Mouse (Mus musculus): ENCODE data around the gene Thap2.

Gene Thap2

DNA sequence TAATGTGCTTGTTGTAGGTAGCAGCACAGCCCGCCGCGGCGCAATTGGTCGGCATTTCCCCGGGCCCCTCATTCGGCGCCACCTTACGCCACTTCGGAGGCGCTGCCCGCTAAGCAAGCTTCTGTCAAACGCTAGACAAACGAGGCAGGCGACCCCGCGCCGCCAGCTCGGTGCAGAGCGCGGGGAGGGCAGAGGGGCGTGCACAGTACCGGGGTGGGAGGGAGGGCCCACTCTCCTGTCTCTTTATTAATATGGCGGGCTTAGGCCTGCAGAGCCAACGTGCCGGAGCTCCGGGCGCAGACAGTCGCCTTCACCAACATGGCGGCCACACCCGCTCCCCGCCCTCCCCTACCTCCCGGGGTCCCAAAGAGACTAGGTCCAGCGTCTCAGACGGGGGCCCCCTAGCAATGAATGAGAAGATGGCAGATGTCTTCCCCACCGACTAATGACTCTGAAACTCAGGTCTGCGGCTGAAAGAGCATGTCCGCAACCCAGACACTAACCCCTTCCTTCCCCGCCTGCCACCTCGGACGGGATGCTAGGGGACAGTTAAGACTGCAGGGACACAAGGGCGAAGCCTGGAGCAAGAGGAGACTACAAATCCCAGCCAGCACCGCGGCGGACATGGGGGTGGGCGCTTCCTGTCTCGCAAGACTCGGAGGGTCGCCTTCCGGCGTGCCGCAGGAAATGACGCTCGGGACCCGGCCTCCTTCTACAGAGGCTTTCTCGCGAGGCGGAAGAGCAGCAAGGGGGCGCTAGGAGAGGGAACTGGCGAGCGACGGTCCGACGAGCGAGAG lies at the start of gene Thap2, which contains the start of gene Zfc3h1:
Gene Thap2 (minus strand): TSS at position 223 of the 797 bp plus-strand sequence.
Gene Zfc3h1 (plus strand): TSS at position 739 of the 797 bp plus-strand sequence.
- DNase-seq (ENCODE audit: low spot score): peak; percentile 99

DNA sequence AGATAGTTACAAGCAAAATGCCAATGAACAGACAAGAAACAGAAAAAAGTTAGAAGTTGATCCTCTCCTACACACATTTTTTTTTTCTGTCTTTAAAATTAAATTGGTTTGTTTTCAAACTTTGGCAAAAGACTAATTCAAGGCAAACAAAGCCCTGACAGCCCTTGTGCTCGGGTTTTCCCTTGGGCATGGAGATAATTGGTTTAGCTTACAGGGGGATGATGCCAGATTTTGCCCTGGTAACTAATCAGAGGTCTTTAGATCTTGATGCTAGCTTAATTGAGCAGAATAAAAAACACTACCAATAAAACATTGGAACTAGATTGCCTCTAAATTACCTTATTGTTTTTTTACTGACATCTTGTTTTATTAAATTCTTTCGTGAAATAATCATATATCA lies 41.1 kb upstream of the Thap2 start:
- DNase-seq (ENCODE audit: low spot score): no peak

DNA sequence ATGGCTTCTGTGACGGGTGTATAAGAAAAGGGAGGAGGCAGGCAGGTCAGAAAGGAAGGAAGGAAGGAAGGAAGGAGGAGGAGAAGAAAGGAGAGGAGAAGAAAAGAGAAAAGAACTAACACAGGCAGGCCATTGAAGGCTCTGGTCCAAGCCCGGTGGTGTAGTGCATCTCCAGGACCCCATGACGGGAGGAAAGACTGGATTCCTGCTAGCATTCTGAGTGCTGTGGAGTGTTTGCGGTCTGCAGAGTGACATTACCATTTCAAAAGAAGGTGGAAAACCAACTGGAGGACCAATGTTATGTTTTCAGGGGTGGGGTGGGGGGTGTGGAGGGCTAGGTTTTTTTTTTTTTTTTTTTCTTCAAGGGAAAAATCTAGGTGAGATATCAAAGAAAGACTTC lies 37.7 kb upstream of the Thap2 start:
- no peak for DNase-seq (ENCODE audit: low spot score)

DNA sequence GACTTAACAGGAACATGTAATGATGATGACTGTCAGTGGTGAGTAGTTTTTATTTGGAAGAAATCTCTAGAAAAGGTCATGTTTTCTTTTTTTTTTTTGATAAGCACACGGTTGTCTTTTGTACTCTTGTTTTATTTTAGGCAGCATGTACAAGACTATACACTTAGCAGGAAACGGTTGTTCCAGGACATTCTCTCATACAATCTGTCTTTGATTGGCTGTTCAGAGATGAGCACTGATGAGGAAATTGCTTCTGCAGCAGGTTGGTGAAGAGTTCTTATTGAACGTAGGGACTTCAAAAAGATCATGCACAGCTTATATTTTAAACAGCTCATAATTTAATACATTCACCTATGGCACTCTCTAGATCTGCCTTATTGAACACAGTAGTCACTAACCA lies 29.8 kb upstream of the Thap2 start:
- no peak for DNase-seq (ENCODE audit: low spot score)

DNA sequence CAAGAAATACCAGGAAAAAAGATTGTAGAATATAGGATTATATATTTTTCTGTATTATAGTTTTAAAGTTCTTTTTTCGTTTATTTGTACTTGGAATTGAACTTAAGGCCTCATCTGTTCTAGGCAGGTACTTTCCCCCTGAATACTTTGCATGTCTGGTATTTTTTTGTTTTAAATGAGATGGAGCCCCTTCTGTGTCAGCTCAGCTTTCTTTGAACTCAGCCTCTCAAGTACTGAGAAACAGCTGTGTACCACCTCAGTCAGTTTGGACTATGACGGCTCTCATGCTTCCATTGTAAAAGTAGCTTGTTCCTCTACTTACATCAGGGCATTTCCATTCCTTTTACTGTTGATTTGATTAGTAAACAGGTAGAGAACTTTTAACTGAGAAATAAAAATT lies 29.3 kb upstream of the Thap2 start:
- DNase-seq (ENCODE audit: low spot score): no peak

DNA sequence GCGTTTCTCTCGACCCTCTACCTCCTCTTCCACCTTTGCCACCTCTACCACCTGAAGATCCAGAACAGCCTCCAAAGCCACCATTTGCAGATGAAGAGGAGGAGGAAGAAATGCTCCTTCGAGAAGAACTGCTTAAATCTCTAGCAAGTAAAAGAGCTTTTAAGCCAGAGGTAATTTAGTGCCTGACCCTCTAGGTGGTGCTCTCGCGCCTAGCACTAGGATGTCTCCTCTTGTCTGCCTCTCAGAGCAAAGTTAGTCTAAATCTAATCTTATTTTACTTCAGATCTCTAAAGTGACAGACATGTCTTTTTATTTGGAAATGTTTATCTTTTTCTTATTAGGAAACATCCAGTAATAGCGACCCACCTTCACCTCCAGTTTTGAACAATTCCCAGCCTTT lies 22.1 kb upstream of the Thap2 start:
- DNase-seq (ENCODE audit: low spot score): no peak

DNA sequence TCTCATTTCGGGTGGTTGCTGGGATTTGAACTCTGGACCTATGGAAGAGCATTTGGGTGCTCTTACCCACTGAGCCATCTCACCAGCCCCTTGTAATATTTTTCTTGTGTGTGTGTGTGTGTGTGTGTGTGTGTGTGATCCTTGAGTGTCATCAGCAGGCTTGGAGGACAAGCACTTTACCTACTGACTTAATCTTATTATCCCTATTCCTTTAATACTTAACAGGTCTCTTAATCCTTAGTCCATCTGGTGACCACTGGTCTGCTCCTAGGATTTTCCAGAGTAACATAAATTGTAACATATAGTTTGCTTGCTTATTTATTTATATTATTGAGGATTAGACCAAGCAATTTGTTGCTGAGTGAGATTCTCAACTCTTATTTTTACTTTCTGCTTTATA lies 7.7 kb upstream of the Thap2 start:
- no peak for DNase-seq (ENCODE audit: low spot score)

DNA sequence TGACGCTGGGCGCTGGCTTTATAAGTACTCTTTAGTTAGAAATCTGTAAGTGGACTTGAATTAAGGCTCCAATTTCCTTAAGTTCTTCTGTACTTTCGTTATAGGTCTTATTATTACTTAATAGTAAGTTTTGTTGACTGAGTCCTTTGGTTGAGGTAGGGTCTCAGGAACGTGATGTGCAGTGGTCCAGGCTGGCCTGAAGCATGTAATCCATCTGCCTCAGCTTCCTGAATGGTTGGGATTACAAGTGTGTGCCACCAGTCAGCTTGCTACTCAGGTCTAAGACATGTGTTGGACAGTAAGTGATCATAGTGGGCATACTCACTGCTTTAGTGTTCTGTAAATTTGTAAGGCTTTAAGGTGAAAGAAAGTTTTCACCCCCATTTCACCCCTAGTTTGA lies 6.8 kb upstream of the Thap2 start:
- DNase-seq (ENCODE audit: low spot score): no peak

DNA sequence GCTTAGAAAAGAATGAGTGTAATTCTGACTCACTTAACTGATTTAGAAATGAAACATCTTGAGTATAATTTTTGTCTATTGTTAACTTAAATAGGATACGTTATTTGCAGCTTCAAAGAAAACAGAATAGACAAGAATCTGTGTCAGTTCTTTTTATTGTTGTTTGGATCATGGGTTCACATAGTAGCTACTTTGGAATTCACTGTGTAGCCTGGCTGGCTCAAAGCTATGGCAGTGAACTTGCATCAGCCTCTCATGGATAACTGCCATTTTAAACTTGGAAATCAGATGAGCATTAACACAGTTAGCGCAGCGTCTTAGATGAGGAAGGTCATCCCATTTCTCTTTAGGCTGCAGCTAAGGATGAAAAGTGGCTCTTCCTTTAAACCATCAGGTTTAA lies 3.6 kb upstream of the Thap2 start:
- DNase-seq (ENCODE audit: low spot score): no peak

DNA sequence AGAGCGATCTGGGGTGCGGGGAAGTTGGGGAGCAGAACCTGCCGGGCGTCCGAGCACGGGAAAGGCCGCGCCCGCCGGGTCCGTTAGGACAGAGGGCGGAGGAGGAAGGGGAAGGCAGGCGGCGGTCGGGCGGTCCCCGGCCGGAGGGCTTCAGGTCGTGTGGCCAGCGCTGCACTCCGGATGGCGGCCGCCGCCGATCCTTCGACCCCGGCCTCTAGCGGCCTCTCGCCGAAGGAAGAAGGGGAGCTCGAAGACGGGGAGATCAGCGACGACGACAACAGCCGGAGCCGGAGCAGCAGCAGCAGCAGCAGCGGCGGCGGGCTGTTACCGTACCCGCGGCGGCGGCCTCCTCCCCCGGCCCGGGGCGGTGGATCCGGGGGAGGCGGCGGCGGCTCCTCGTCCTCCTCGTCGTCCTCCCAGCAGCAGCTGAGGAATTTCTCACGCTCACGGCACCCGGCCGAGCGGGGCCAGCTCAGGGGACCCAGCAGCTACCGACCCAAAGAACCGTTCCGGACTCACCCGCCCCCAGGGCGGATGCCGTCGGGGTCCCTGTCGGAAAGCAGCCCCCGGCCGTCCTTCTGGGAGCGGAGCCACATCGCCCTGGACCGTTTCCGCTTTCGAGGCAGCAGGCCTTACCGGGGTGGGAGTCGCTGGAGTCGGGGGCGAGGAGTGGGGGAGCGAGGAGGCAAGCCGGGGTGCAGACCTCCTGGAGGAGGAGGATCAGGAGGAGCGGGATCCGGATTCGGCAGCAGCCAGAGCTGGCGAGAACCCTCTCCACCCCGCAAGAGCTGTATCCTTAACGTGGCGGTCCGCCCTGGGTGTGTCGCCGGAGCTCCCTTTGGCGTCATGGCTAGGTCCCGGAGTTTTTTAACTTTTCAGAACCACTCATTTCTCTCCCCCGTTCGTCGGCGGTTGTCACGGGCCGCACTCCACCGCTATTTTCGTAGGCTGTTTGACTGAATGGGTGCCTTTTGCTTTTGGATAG lies 1.1 kb upstream of the Thap2 start:
- DNase-seq (ENCODE audit: low spot score): peak; percentile 72

DNA sequence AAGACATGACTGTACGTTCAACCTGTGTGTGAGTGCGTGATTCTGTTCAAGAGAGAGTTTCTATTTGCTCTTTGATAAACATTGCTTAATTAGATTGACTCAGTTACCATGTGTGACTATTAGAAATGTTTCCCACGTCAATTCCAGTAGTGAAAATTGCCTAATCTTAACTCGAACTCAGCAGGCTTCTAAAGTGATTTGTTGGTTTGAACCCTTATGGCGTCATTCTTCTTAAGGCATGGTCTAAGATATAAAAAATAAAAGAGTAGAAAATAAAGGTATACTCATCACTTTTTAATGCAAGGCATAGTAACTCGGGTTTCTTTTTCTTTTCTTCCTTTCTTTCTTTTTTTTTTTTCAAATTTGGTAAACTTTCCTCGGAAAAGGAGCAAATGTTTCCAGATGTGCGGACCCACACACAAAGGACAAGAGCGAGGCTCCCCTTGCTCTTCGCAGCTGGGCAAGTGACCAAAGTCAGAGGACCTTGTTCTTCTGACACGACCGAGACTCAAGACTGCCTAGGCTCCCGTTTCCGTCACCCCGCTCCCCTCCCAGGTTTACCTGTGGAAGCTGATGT lies 511 bp downstream of the Thap2 start:
- no peak for DNase-seq (ENCODE audit: low spot score)

DNA sequence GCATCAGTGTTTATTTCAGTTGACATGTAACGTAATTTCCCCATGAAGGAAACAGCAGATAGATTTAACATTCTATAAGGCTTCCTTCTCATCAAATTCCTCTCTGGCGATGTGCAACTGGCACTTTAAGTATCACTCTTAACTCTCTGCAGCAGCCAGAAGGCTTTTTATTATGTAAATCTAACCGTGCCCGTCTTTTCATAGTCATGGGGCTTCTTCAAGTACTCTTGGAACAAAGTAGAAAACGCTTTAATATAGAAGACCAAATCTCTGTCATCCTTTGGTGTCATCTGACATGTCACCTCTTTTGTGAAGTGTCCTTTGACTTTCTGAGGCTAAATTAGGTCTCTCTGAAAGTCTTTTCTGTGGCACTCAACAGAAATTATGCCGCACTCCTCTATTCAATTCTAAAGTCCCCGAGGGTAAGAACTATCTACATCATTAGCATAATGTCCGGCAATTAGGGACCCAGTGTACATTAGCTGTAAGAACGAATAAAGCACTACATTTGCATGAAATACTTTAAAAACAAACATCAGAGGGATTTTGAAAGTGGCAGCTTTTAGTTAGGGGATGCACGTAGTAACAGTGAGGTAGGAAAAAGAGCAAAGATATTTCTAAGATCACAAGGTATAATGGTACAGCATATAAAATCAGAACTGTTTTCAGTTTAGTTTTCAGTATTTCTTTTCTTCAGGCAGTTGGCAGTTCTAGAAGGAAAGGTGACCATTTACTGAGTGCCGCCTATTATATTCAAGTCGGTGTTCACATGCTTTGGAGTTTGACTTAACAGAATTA lies 1.2 kb downstream of the Thap2 start:
- no peak for DNase-seq (ENCODE audit: low spot score)

DNA sequence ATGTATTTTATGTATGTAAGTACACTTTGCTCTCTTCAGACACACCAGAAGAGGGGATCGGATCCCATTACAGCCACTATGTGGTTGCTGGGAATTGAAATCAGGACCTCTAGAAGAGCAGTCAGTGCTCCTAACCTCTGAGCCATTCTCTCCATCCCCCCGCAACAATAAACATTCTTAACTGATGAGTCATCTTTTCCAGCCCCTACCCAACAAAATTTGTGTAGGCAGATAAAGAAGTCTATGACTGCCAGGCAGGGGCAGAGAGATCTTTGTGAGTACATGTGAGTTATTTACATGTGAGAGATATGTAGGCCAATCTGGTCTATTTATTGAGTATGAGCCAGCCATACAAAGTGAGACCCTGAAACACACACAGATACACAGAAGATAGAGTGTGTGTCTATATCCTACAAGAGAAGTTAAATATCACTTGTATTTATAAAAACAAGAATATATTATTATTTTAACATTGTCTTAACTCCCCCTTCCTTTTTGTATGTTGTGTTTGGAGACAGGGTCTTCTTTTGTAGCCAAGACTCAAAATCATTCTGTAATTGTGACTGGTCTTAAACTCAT lies 2.6 kb downstream of the Thap2 start:
- DNase-seq (ENCODE audit: low spot score): no peak

DNA sequence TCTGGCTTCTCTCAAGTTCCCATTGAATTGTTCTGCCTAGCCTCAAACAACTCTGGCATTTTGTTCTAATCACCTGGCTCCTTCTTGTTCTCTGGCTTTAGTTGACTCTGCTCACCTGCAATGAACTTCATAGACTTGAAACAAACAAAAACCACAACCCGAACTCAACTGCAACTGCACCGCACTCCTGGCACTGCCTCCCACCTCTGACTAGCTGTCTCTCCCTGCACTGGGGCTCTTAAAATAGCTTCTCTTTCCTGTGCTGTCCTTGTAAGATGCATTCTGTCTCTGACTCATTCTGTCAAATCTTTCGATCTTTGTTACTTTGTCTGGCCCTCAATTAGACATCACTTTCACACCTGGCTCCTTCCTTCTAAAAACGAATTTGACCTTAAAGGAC lies 21.1 kb downstream of the Thap2 start:
- DNase-seq (ENCODE audit: low spot score): no peak

DNA sequence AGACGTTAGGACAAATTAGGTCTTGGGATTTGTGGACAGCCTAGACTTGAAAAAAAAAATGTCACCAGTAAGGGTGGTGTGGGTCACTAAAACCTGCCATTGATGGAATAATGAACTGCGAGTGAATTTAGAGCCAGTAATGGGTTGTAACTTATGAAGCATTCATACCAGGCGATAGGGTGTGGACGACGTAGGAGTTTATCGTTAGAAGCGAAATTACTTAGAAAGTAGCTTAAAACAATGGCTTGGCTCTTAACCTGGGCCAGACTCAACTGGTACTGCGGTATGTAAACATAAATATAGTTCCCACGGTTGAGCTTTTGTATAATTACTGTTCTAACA lies 21.6 kb downstream of the Thap2 start:
- DNase-seq (ENCODE audit: low spot score): no peak

DNA sequence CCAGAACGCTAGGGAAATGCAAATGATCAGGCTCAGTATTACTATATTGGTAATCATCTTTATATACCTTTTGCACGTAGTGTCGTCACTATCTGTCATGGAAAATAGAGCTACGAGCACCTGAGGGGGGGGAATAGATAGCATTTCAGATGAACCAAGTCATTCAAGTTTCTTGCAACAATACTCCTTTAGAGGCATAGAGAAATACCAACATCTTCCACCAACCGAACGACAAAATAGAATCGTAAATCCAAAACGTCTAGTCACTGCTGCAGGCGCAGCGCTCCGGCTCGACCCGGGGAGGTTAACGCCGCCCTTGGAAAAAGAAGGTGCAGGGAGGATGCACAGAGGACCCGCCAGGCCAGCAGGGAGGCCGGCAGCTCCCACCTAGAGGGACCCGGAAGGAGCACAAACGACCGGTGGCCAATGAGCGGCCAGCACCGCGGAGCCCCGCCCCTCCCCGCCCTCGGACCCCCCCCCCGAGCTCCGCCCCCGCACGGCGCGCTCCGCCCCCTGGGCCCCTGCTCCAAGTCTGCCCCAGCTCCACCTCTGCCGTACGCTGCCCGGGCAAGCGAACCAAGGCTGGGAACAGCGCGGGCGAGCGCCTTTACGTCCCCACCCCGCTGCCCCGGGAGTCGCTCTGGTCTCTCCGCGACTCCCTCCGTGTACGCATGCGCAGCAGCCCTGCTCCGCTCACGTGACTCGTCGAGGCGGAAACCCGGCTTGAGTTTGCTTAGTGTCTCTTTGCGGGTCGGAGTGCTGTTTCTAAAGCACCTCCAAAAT lies 22.2 kb downstream of the Thap2 start, which contains the start of gene Tmem19:
Gene Tmem19 (minus strand): TSS at position 662 of the 783 bp plus-strand sequence.
- DNase-seq (ENCODE audit: low spot score): peak; percentile 96

DNA sequence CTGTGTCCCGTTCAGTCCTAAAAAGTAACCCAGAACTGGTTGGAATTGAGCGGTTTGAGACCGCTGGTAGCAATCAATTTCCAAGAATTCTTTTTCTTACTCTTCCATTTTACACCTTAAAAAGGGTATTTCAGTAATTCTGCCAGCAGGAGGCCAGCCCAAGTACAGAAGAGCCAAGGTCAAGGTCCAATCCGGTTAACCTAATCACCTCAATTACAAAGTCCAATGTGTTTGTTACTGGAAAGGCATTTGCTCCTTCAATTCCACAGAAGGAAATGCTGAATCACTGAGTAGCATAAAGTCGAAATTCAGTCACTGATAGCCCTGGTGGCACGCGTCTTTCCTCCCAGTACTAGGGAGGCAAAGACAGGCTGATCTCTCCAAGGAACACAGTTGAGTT lies 25.2 kb downstream of the Thap2 start:
- DNase-seq (ENCODE audit: low spot score): no peak

DNA sequence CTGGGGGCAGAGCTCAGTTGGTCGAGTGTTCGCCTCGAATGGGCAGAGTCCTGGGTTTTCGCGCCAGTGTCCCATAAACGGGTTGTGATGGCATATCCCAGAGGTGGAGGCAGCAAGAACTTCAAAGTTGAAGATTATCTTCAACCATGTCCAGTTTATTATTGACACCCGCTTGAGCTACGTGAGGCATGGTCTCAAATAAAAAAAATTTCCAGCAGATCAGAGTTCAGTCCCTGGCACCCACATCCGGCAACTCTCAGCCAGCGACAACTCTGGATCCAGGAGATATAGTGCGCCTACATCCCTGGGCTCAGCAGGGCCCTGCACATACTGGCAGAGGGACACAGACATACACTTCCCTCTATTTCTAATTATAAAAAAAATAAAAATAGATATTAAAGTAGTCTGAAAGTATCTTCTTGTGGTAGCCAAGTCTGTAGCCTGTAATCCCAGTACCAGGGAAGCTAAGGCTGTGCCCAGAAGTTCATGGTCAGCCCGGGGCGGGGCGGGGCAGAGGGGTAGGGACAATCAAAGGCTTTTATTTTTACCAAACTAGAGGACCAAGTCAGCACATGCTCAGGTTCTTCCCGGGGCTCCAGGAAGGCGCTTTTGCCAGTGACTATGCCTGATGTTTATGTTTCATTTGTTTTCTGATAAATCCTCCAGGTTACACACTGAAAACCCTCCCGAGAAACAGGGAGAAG lies 25.9 kb downstream of the Thap2 start:
- DNase-seq (ENCODE audit: low spot score): no peak

DNA sequence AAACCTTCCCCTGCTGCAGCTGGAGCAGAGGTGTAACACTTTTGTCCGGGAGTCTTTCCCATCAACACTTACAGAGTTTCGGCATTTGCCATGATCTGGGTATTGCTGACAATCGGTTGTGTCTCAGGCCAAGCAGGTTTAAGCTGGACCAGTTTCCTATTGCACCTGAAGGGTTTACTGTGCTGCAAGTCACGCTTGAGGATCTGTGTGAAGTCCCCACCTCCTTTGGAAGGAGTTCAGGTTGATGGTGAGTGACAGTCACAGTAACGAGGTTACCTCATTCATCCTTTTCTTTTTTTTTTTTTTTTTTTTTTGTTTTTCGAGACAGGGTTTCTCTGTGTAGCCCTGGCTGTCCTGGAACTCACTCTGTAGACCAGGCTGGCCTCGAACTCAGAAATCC lies 28.1 kb downstream of the Thap2 start:
- peak; percentile 35 for DNase-seq (ENCODE audit: low spot score)

DNA sequence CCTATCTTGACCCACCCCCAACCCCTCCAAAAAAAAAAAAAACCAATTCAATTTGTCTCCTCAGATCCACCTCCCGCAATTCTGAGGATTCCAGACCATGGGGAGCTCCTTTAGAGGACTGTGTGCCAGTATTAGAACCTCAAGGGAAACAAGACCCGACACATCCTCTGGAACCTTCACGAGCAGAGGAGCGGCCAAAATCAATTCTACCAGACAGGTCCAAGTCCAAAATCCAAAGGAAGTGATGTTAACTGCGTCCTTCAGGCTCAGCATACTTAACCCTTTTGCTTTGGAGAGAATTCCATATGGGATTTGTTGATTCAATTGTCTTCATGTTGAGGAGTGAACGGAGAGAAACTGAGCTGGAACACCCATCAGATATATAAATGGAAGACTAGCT lies 29.2 kb downstream of the Thap2 start:
- DNase-seq (ENCODE audit: low spot score): no peak
